Mouse (Mus musculus) left cerebral cortex, adult 2 months (tissue): Measurements from ENCODE around the gene Slc12a8. TPM values are rescaled to one million over a fixed set of nuclear protein-coding genes. Genes with fewer than 3 reads are reported as not detected.

Experiments
- DNase-seq, 2 experiments: peaks; one replicate each; pipeline ENCODE4 v3.0.0; 2021 to 2022; ENCODE audit warnings: low spot score in 2 of 2, mixed read lengths in 1 of 2; ENCODE audit errors: extremely low spot score in 1 of 2
- H3K27ac ChIP-seq: fragments of 200-600 bp; 2 replicates; pipeline ENCODE4 v1.8.1; 2022
- H3K4me3 ChIP-seq: fragments of 200-600 bp; 2 replicates; pipeline ENCODE4 v1.8.1; 2022
- CTCF ChIP-seq: fragments of 200-600 bp; IDR thresholded peaks from 2 replicates; pipeline ENCODE4 v1.8.1; 2022; ENCODE audit warnings: antibody characterized with exemption, mild to moderate bottlenecking, moderate library complexity
- intact Hi-C: fragments of 180-260 bp; cut with DNase I; formaldehyde crosslinking; loops from one replicate; pipeline ENCODE4 v1.15.1; 2025
- total RNA-seq, 2 experiments: library from RNA; stranded (reverse); gene quantifications; 2 replicates each; pipeline ENCODE4 v1.2.3; 2021

Gene Slc12a8
- total RNA-seq, 2 experiments from 2014 or later = 0.86 to 0.96 TPM

DNA sequence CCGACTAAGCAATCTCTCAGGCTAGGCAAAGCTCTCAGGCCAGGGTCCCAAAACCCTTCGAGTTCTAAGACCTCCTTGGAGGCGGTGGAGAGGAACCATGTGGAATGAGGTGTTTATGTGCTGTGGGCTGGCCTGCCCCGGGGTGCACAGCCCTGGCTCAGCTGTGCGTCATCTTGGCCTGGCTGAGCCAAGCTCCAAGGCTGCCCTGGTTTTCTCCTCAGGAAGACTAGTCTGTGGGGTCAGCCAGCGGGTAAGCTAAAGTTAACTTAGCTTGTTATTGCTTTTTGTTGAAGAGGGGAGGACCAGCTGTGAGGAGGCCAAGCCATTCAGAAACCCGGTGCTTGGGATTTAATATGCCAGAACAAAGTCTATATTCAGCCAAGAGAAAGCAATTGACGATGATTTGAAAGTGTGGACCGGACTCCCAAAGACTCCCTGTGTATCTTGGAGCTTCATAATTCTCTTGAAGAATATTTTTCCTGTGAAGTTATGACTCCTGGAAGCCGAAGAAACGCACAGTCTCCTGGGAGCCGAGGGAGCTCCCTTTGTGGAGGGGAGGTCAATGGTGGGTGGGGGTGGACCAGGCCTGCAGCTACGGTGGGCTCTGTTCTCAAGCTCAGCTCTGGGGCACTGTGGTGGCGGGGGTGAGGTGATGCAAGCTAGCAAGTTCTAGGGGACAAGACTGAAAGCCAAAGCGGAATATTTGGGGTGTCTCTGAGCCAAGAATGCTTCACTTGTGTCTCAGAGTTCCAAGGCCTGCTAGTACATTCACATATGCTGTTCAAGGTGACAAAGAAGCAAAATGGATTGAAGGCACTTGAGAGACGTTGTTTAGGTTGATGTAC lies 70.4 kb downstream of the Slc12a8 start:
- intact Hi-C loops = no loop called here
- Histone ChIP-seq H3K27ac (no peak overlapping the region), H3K4me3 (no peak overlapping the region)
- DNase-seq = no peak
- no peak for TF ChIP-seq CTCF

DNA sequence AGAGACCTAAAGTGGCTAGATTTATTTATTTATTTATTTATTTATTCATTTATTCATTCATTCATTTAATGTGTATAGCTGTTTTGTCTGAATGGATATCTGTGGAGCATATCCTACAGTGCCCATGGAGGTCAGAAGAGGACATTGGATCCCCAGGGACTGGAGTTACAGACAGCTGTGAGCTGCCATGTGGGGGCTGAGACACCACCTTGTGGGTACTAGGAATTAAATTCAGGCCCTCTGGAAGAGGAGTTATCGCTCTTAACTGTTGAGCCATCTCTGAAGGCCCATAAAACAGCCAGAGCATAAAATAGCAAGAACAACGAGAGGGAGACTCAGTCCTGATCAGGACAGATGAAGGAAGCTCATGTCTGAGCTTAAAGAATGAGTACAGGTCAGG lies 71.7 kb downstream of the Slc12a8 start:
- intact Hi-C loops = no loop called here
- H3K4me3 ChIP-seq = no peak overlapping the region
- no peak for DNase-seq
- H3K27ac ChIP-seq = no peak overlapping the region
- no peak for TF ChIP-seq CTCF

DNA sequence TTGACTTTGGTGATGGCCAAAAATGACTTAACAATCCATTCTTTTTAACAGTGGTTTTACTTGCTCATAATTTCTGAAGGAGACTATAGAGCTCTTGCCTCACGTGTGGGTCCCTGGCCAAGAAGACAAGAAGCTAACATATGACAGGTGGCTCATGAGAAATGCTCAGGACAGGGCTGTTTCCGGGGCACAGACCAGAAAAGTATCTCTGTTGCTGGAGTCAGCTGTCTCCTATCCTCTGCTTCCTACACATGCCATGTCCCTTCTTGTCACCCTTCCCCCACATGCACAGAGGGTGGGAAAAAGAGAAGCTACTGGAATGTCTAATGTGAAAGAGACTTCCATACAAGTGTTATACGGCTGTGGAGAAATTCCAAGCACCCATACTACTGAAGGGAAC lies 73.3 kb downstream of the Slc12a8 start:
- intact Hi-C loops = no loop called here
- no peak for TF ChIP-seq CTCF
- no peak for DNase-seq
- H3K27ac ChIP-seq = no peak overlapping the region
- no peak overlapping the region for H3K4me3 ChIP-seq

- peak overlapping the region; percentile 24; the same call in 1 of the 2 replicates for H3K27ac ChIP-seq
- no peak for TF ChIP-seq CTCF
- intact Hi-C loops = no loop called here
- DNase-seq = peak in 1 of 2 experiments; percentile 24
- no peak overlapping the region for H3K4me3 ChIP-seq
These were observed 74.4 kb downstream of the Slc12a8 start for GRCm38 (mm10) chr16:33591390-33592067.

- no peak for TF ChIP-seq CTCF
- no peak overlapping the region for H3K4me3 ChIP-seq
- no peak overlapping the region for H3K27ac ChIP-seq
- no peak for DNase-seq
- intact Hi-C loops = no loop called here
These were observed 75.2 kb downstream of the Slc12a8 start for GRCm38 (mm10) chr16:33592286-33592685.

DNA sequence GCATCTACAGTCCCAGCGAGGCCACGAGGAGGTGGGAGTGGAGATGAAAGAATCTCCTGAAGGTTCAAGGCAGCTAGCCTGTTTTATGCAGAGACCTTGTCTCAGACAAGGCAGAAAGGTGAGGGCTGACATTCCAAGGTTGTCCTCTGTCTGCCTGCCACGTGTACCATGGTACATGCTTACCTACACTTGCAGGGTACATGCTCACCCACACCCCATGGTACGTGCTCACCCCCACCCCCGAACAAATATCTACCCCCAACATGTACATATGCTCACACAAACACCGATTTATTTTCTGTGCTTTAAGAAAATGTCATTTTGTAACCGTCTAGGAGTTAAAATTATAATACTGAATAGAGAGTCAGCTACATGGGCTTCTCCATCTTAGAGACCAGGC lies 76.3 kb downstream of the Slc12a8 start:
- no peak overlapping the region for H3K27ac ChIP-seq
- no peak for TF ChIP-seq CTCF
- DNase-seq = no peak
- no peak overlapping the region for H3K4me3 ChIP-seq
- intact Hi-C loops = no loop called here

DNA sequence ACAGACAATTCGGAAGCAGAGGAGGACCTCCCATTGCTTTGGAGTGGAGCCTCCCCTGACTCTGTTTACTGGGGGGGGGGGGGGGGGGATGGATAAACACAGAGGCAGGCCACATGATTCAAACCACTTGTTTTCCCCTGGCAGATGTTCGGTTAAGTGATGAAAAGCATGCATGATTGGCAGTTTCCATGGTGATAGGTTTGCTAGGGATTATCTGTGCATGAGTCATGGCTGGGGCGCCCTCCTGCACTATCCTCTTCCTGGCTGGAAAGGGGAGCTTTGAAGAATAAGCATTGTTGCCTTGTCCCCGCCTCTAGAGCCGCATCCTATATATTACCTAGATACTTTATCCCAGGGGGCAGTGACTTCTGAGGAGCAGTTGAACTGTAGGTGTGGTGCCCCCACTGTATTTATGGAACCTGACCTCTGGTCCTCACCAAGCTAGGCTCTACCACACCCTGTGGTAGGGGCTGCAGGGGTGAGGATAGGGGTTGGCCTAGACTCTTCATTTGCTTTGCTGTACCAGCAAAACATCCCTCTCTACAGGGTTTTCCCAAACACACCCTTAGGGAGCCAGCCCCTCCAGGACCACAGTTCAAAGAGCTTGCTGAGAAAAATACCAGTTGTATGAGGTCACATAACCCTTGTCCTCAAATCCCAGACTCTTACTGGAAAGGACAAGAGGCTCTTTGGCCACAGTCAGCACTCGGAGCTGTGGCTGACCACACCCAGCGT lies 77.1 kb downstream of the Slc12a8 start:
- no peak for TF ChIP-seq CTCF
- intact Hi-C loops = no loop called here
- DNase-seq = no peak
- Histone ChIP-seq H3K27ac (0 out of 2 replicates have a peak overlapping the region, but pooled peaks have one; percentile 30), H3K4me3 (no peak overlapping the region)

DNA sequence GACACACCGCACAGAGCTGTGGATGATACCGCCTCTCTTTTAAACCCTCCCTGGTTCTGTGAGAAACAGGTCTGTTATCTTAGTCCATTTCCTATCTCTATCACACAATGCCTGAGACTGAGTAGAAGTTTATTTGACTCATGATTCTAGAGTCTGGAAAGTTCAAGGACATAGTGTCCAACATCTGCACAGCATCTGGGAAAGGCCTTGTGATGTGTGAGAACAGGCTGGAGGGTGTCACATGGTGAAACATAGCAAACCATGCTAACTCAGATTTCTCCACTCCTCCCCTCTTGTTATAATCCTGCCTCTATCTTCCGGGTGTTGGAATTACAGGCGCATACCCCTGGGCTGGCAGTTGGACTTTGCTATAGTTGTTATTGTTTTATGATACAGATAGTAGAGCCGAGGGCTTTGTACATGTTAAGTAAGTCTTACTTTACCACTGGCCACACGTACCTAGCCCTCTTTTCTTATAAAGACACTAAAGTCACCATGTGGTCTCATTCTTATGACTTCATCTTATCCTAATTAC lies 78.2 kb downstream of the Slc12a8 start:
- no peak for TF ChIP-seq CTCF
- Histone ChIP-seq H3K4me3 (no peak overlapping the region), H3K27ac (no peak overlapping the region)
- intact Hi-C loops = no loop called here
- no peak for DNase-seq

DNA sequence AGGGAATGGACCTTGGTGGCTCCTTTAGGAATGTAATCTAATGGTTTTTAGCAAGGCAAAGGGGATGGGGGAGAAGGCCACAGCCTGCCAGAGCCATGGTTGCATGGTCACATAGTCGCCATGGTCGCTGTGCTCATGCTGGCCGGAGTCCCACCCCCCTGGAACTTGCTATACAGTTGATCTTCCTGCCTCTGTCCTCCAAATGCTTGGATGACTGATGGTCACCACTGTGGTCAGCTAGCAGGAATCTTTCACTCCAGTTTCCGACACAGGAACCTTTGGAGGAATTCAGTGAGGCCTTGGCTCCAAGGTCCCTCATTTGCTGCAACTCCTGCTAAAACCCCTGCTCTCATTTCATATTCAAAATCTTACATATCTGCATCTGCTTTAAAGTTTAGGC lies 79.1 kb downstream of the Slc12a8 start:
- DNase-seq = no peak
- intact Hi-C loops = no loop called here
- H3K27ac ChIP-seq = no peak overlapping the region

DNA sequence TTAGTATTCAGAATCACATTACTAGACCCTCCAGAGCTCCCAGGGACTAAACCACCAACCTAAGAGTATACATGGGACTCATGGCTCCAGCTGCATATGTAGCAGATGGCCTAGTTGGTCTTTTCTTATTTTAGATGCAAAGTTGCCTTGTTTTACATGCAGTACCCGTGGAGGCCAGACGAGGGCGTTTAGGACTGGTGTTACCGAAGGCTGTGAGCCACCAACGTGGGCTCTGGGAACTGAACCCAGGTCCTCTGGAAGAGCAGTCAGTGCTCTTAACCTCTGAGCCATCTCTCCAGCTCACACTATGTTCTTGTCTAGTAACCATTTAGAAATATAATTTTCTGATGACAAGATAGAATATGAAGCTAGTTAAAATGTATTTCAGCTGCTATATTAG lies 83.1 kb downstream of the Slc12a8 start:
- peak; percentile 38 for TF ChIP-seq CTCF

More for the DNA sequence above, 79.1 kb downstream of the Slc12a8 start:
- H3K4me3 ChIP-seq = no peak overlapping the region
- no peak for TF ChIP-seq CTCF

GRCm38 (mm10) chr16:33601299-33601698 lies 84.2 kb downstream of the Slc12a8 start:
- DNase-seq = no peak
- no peak overlapping the region for H3K27ac ChIP-seq
- H3K4me3 ChIP-seq = no peak overlapping the region
- no peak for TF ChIP-seq CTCF
- intact Hi-C loops = no loop called here

More for the DNA sequence above, 83.1 kb downstream of the Slc12a8 start:
- Histone ChIP-seq H3K4me3 (no peak overlapping the region), H3K27ac (no peak overlapping the region)
- DNase-seq = no peak
- intact Hi-C loops = no loop called here
